Mouse (Mus musculus) forebrain, embryonic 15.5 days (tissue): ENCODE data around the gene 3110009E18Rik. TPM values are rescaled to one million over a fixed set of nuclear protein-coding genes. Genes with fewer than 3 reads are reported as not detected.
A peak's percentile ranks its signal among the peaks of the same experiment; 100 is the strongest.

Source experiments
- ATAC-seq: fragments of 200-750 bp; cut with Nextera tagmentation; replicated peaks from 2 replicates; pipeline ENCODE4 v1.8.0; 2017; ENCODE audit warnings: mild to moderate bottlenecking, moderate TSS enrichment, moderate library complexity
- H3K27ac ChIP-seq: fragments of 300-500 bp; sonication (generic); replicated peaks from 2 replicates; pipeline ENCODE4 v1.5.1; 2015; ENCODE audit warnings: mild to moderate bottlenecking, inconsistent platforms
- H3K27me3 ChIP-seq: fragments of 300-500 bp; sonication (generic); 2 replicates; pipeline ENCODE4 v1.6.1; 2015; ENCODE audit warnings: inconsistent platforms
- H3K36me3 ChIP-seq: fragments of 300-500 bp; sonication (generic); 2 replicates; pipeline ENCODE4 v1.6.1; 2015; ENCODE audit warnings: mild to moderate bottlenecking, inconsistent platforms
- H3K4me1 ChIP-seq: fragments of 300-500 bp; sonication (generic); 2 replicates; pipeline ENCODE4 v1.6.1; 2015; ENCODE audit warnings: inconsistent platforms
- H3K4me2 ChIP-seq: fragments of 300-500 bp; sonication (generic); replicated peaks from 2 replicates; pipeline ENCODE4 v1.6.1; 2015; ENCODE audit warnings: mild to moderate bottlenecking, inconsistent platforms
- H3K4me3 ChIP-seq: fragments of 300-500 bp; sonication (generic); 2 replicates; pipeline ENCODE4 v1.5.1; 2015; ENCODE audit warnings: mild to moderate bottlenecking, inconsistent platforms
- H3K9ac ChIP-seq: fragments of 300-500 bp; sonication (generic); replicated peaks from 2 replicates; pipeline ENCODE4 v1.6.1; 2015; ENCODE audit warnings: mild to moderate bottlenecking, inconsistent platforms
- H3K9me3 ChIP-seq: fragments of 300-500 bp; sonication (generic); 2 replicates; pipeline ENCODE4 v1.6.1; 2016; ENCODE audit warnings: inconsistent platforms
- WGBS: fragments of 180-500 bp; shearing (Covaris S2); methylation state at CpG from one replicate; pipeline ENCODE4 v1.1.7; 2015; ENCODE audit warnings: mixed read lengths; 5-methylcytosine and 5-hydroxymethylcytosine counted together
- polyA plus RNA-seq: library from polyadenylated mRNA; unstranded; fragments of >200 nt; fragmentation: Nextera tagmentation; extraction: Ambion mirVana; gene quantifications from 2 replicates; pipeline ENCODE4 v1.2.1, GENCODE M21; 2015

Gene 3110009E18Rik
- polyA plus RNA-seq, 1 experiment from 2014 or later = 26.0 TPM

DNA sequence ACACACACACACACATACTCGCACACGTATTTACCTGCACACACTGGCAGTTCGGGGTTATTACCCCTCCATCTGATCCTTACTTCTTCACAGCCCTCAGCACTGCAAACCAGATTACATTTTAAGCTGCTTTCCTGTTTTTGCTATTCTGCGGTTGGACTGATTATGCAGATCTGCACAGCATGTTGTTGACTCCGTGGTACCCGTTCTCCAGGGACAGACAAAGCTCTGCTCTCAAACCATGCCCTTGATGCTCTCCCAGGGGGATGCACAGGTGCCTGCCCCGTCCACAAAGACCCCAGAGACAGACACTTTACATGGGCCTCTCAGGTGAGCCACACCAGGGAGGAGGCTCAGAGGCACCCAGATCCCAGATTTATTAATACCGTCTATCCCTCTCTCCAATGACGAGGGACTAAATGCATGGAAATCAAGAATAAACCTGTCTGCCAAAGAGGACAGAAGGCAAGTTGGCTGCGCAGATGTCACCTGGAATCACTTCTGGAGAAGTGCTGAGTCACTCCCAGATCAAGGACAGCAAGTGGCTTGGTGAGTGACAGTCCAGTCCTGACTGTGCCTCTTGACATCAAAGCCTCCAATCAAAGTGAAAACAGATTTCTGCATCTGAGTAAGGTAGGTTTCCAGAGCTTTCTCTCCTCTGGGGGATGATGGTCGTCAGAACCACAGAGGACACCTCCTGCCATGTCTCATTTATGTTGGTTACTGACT, 87.7 kb downstream of the 3110009E18Rik start:
- Histone ChIP-seq H3K4me3 (no peak overlapping the region), H3K36me3 (no peaks in the 10 kb centered on the region), H3K9ac (no peak overlapping the region), H3K4me2 (no peak overlapping the region), H3K27ac (no peak overlapping the region), H3K9me3 (no peaks in the 10 kb centered on the region), H3K4me1 (no peaks in the 10 kb centered on the region), H3K27me3 (no peaks in the 10 kb centered on the region)
- 72% methylated on average over 11 of the region's 11 CpGs for WGBS
- ATAC-seq = no peak

DNA sequence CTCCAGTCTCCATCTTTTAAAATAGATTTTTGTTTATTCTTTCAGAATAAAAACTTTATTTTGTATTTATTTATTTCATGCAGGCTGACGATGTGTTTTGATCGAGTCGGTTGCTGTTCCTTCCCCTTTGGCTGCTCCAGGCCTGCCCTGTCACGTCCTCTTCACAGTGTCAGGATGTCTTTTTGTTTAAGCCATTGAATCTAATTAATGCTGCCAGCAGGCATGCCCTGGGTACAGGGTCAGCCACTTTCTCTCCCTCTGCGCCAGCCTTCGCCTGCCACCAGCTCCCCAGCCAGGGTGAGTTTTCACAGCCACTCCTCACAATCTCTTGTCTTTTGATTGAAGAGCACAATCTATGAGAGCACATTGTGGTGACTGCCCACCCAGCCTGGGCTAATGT, 99.9 kb downstream of the 3110009E18Rik start:
- H3K27me3 ChIP-seq = no peaks in the 10 kb centered on the region
- 0 out of 2 replicates have a peak, but pooled peaks have one; percentile 53 for ATAC-seq
- H3K36me3 ChIP-seq = no peaks in the 10 kb centered on the region
- H3K4me1 ChIP-seq = no peaks in the 10 kb centered on the region
- no peaks in the 10 kb centered on the region for H3K9me3 ChIP-seq
- no peak overlapping the region for H3K4me2 ChIP-seq
- H3K4me3 ChIP-seq = no peak overlapping the region
- WGBS = 33% methylated on average over 6 of the region's 6 CpGs
- no peak overlapping the region for H3K27ac ChIP-seq
- no peak overlapping the region for H3K9ac ChIP-seq

DNA sequence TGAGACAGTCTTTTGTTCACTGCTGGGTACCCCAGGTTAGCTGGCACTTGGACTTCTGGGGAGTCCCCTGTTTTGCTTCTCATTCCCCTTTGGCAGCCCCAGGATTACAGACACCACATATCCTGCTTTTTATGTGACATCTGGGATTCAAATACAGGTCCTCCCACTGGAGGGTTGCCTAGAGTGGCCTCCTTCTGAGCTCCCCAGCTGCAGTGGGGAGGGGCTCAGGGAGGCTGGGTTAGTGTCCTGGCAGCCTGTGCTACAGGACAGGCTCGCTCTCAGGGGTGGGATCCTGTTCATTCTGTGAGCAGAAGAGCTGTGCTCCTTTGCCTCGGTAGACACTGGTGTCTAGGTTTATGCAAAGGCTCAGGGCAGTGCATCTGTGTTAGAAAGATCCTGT, 100.3 kb downstream of the 3110009E18Rik start:
- no peaks in the 10 kb centered on the region for H3K4me1 ChIP-seq
- no peaks in the 10 kb centered on the region for H3K9me3 ChIP-seq
- H3K4me3 ChIP-seq = no peak overlapping the region
- 0 out of 2 replicates have a peak, but pooled peaks have one; percentile 19 for ATAC-seq
- no peaks in the 10 kb centered on the region for H3K27me3 ChIP-seq
- no peak overlapping the region for H3K4me2 ChIP-seq
- H3K36me3 ChIP-seq = no peaks in the 10 kb centered on the region
- no peak overlapping the region for H3K9ac ChIP-seq
- no peak overlapping the region for H3K27ac ChIP-seq
- 44% methylated on average over 2 of the region's 2 CpGs for WGBS

DNA sequence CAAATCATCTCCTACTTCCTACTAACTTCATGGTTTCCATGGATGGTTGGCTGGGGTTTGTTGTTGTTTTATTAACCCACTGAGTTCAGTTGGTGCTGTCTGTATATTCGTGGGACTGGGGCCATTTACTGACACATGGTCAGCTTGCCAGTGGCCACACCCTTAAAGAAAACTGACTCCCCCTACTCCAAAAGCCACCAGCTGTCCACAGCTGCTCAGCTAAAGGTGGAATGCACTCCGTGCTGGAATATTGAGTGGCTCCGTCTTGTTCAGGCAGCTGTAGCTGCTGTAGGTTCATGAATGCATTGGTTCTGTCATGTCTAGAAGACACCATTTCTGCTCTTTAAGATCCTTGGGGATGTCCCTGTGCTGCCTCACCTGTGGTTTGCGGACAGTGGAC, 102.6 kb downstream of the 3110009E18Rik start:
- WGBS = 83% methylated on average over 4 of the region's 4 CpGs
- H3K36me3 ChIP-seq = no peaks in the 10 kb centered on the region
- no peaks in the 10 kb centered on the region for H3K27me3 ChIP-seq
- no peak overlapping the region for H3K27ac ChIP-seq
- H3K4me1 ChIP-seq = no peaks in the 10 kb centered on the region
- H3K4me3 ChIP-seq = no peak overlapping the region
- H3K4me2 ChIP-seq = no peak overlapping the region
- H3K9me3 ChIP-seq = no peaks in the 10 kb centered on the region
- ATAC-seq = no peak
- H3K9ac ChIP-seq = no peak overlapping the region

DNA sequence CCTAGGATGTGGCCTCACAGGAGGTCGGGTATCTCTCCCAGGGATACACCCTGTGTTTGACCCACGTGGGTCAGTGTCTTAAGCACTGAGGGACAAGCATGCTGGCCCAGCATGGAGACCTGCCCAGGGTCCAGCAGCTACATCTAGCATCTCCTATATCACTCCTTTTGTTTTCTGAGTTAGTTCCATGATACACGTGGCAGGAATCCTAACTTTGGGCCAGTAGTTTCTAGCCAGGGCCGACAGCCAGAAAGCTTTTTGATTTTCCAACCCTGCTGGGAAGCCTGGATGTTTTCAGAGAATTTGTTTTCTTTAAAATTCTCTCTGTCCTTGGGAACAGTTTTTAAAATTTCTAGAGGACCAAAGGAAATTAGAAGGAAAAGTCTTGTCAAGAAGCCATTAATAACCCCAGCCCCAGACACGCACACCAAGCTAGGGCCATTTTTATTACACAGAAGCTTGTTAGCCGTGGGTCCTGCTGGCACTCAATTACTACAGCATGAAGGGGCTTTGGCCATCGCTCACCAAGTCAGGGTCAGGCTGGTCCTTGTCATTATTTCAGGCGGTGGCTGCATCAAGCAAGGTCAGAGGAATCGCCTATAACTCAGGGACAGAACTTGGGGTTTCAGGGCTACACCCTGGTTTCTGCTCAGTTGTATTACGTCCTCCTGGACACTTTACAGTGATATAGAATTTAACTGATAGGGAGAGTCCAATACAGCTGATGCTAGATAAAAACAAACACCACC, 108.9 kb downstream of the 3110009E18Rik start:
- 79% methylated on average over 10 of the region's 10 CpGs for WGBS
- no peak for ATAC-seq

DNA sequence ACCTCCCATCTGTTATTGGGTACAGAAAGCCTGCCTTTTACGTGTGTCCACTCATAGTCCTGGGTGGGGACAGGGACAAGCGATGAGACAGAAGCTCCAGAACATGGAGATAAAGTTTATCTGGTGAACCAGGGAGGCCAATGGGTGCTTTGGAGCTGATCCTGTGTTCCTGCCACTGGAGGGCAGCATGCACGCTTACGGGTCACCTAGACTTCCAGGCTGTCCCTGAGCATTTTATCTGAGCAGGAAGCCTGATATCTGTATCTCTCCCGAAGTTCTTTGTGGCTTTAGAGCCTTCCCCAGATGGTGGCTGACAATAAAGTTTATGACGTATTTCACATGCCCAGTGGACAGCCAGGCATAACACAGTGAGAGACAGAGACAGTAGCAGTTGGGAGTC, 110.3 kb downstream of the 3110009E18Rik start:
- WGBS = 42% methylated on average over 6 of the region's 6 CpGs
- Histone ChIP-seq H3K27me3 (no peaks in the 10 kb centered on the region), H3K4me2 (no peak overlapping the region), H3K36me3 (no peaks in the 10 kb centered on the region), H3K27ac (no peak overlapping the region), H3K4me1 (no peaks in the 10 kb centered on the region), H3K4me3 (no peak overlapping the region), H3K9me3 (no peaks in the 10 kb centered on the region), H3K9ac (no peak overlapping the region)
- ATAC-seq = 0 out of 2 replicates have a peak, but pooled peaks have one; percentile 43

More for the DNA sequence above, 108.9 kb downstream of the 3110009E18Rik start:
- no peak overlapping the region for H3K9ac ChIP-seq
- no peaks in the 10 kb centered on the region for H3K4me1 ChIP-seq
- H3K27me3 ChIP-seq = no peaks in the 10 kb centered on the region
- no peaks in the 10 kb centered on the region for H3K36me3 ChIP-seq
- H3K27ac ChIP-seq = no peak overlapping the region
- H3K4me3 ChIP-seq = no peak overlapping the region
- H3K9me3 ChIP-seq = no peaks in the 10 kb centered on the region
- H3K4me2 ChIP-seq = no peak overlapping the region

DNA sequence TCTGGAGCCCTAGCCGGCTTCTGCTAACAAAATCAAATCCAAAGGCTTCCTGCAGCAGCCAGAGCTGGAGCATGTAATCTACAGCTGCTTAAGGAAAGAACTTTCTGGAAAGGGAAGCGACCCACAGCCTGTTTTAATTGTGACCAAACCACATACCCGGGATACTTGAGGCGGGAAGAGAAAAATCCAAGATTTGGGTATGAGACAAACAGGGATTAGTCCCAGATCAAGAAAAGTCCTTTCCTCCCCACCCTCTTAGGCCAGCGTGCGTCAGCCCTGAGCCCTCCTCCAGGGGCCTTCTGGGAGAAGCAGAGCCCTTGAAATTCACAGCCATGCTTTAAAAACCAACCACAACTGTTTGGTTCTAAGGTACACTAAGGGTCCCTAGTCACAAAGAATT, 111.2 kb downstream of the 3110009E18Rik start:
- Histone ChIP-seq H3K4me3 (no peak overlapping the region), H3K9me3 (no peaks in the 10 kb centered on the region), H3K4me1 (no peaks in the 10 kb centered on the region), H3K27ac (no peak overlapping the region), H3K27me3 (no peaks in the 10 kb centered on the region), H3K4me2 (no peak overlapping the region), H3K36me3 (no peaks in the 10 kb centered on the region), H3K9ac (no peak overlapping the region)
- ATAC-seq = no peak
- WGBS = 78% methylated on average over 6 of the region's 6 CpGs

DNA sequence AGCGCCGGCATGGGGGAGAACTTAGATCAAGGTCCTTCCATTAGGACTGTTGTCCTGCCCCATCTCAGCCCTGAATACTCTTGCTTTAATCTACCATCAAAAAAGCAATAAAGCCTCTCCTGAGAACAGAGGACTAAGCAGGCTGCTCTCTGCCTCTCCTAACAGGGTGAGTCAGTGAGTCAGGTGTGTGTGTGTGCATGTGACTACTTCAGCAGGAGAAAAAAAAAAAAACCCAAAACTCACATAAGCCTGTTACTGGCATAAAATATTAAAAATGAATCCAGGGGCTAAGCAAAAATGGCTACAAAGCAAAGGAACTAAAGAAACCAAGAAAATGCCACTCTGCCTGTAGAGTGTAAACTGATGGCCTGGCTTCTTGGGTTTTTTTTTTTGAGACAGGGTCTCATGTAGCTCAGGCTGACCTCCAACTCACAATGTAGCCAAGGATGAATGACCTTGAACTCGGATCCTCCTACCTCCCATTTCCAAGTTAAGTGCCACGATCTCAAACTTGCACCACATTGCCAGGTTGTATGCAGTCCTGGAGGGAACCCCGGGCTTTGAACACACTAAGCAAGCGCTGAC, 114.7 kb downstream of the 3110009E18Rik start:
- Histone ChIP-seq H3K27ac (no peak overlapping the region), H3K4me1 (no peaks in the 10 kb centered on the region), H3K4me3 (no peak overlapping the region), H3K36me3 (no peaks in the 10 kb centered on the region), H3K9ac (no peak overlapping the region), H3K4me2 (no peak overlapping the region), H3K9me3 (no peaks in the 10 kb centered on the region), H3K27me3 (no peaks in the 10 kb centered on the region)
- no peak for ATAC-seq
- WGBS = 93% methylated on average over 6 of the region's 6 CpGs

DNA sequence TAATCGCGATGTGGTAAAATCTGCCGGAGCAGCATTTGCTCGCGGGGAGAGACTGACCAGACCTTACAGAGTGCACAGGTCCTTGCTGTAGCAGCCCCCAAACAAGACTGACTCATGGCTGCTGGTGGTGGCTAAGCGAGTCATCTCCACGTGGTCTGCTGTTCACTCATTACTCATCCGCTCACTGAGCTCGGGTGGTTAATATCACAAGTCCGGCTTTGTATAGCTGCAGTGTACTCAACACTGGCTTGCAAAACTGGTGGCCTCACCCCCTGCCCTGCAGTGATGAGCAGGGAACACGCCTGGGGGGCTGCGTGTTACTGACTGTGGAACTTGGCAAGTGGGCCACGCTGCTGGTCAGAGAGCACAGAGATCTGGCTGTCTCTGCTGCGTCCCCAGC, 115.4 kb downstream of the 3110009E18Rik start:
- Histone ChIP-seq H3K4me1 (no peaks in the 10 kb centered on the region), H3K4me3 (no peak overlapping the region), H3K36me3 (no peaks in the 10 kb centered on the region), H3K4me2 (no peak overlapping the region), H3K9me3 (no peaks in the 10 kb centered on the region), H3K27me3 (no peaks in the 10 kb centered on the region), H3K27ac (no peak overlapping the region), H3K9ac (no peak overlapping the region)
- no peak for ATAC-seq
- 85% methylated on average over 14 of the region's 14 CpGs for WGBS

DNA sequence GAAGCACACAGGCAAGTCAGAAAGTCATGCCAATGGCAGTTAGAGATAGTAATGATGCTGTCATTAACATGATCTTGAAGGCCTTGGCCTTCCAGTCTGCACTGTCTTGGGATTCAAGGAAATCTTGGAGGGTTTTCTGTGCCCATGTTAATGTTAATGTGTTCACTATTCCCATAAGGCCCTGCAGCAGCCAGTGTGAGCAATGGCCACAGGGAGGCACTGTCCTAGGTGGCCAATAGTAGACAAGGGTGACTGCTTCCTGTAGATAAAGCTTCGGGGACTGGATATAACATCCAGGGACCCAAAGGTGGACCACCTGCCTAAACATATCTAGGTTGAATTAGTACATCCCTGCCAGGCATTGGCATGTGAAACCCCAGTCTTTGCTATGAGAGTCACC, 116.1 kb downstream of the 3110009E18Rik start:
- Histone ChIP-seq H3K9me3 (no peaks in the 10 kb centered on the region), H3K4me1 (no peaks in the 10 kb centered on the region), H3K27me3 (no peaks in the 10 kb centered on the region), H3K27ac (no peak overlapping the region), H3K4me3 (no peak overlapping the region), H3K4me2 (no peak overlapping the region), H3K9ac (no peak overlapping the region), H3K36me3 (no peaks in the 10 kb centered on the region)
- no peak for ATAC-seq
- WGBS = 93% methylated on average over 1 of the region's 1 CpGs
